Mouse (Mus musculus): Measurements from ENCODE around the gene Srpk2.
"Not testable (repeated sequence)": the region's sequence is repeated elsewhere in the genome, so short reads cannot be mapped to it uniquely, and the experiment has no call there.

Srpk2 gene

DNA sequence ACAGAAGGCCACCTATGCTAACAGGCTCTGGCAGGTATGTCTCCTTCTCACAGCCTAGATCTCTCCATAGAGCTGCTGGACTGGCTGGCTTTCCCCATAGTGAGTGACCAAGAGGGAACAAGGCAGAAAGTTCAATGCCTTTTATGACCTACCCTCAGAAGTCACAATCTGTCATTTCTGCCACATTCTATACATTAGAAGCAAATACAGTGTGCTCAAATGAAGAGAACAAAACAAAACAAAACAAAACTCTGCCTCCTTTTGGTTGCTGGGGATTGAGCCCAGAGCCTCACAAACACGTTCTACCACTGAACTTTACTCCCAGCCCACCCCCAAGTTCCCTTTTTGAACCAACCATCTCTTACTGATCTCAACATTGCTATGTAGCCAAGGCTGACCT is at the start of gene Srpk2:
Srpk2 (minus strand) TSS at position 101 of the 400 bp plus-strand sequence.
- no peak for DNase-seq (ENCODE audit: low spot score in 2 of 2)

- DNase-seq (ENCODE audit: low spot score in 2 of 2), result no peak
Observed at GRCm38 (mm10) chr5:23721956-23722355, 37.5 kb upstream of the Srpk2 start.

DNA sequence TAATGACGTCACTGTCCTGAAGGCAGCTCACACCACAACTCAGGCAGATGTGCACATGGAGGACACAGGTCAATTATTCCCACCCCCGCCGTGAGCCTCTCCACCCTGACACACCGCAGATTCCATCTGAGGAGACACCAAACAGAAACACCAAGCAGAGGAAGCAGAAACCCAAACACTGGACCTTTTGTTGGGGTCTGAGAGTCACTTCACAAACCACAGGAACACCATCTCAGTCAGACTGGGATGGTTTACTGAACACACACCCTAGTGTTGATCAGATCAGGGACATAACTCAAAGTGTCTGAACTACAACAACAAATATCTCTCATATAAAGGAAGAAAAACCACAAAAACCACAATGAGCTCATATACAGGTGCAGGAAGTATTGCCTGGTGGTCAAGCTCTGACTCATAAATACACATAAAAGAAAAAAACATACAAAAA is 34.5 kb upstream of the Srpk2 start:
- no peak for DNase-seq (ENCODE audit: low spot score in 2 of 2)

DNA sequence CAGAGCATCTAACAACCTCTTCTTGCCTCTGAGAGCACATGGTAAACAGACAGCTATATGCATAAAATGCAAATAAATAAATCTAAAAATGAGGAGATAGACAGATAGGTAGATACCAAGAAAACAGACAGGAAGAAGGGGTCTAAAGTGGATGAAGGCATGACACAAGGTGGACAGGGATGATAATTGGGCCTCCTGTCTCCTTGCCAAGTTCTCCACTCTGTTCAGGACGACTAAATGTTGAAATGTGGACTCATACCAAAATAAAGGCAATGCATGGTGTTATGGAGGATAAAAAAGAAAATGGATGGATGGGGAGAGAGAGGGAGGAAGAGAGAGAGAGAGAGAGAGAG is 33.7 kb upstream of the Srpk2 start:
- DNase-seq (ENCODE audit: low spot score in 2 of 2), result no peak

GRCm38 (mm10) chr5:23717469-23718181 is 33.2 kb upstream of the Srpk2 start:
- no peak for DNase-seq (ENCODE audit: low spot score in 2 of 2)

- DNase-seq (ENCODE audit: low spot score in 2 of 2), result no peak
Observed at GRCm38 (mm10) chr5:23713401-23714335, 29.3 kb upstream of the Srpk2 start.

GRCm38 (mm10) chr5:23712130-23713001 is 27.9 kb upstream of the Srpk2 start:
- DNase-seq (ENCODE audit: low spot score in 2 of 2), result peak; percentile 63 to 81

DNA sequence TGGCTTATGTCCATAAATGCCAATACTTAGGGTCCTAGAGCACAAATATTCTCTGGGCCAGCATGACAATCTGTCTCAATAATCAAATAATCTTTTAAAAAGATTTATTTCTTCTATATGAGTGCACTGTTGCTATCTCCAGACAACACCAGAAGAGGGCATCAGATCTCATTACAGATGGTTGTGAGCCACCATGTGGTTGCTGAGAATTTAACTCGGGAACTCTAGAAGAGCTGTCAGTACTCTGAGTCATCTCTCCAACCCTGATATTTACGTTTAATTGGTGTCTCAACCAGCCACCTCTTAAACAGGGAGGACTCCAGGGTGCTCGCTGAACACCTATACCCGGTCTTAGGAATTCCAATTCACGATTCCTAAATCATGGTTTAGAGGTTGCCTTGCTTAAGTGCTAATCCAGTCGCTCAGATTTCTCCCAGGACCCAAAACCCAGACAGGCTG is 27.3 kb upstream of the Srpk2 start:
- peak in 1 of 2 experiments; percentile 12 for DNase-seq (ENCODE audit: low spot score in 2 of 2)

DNA sequence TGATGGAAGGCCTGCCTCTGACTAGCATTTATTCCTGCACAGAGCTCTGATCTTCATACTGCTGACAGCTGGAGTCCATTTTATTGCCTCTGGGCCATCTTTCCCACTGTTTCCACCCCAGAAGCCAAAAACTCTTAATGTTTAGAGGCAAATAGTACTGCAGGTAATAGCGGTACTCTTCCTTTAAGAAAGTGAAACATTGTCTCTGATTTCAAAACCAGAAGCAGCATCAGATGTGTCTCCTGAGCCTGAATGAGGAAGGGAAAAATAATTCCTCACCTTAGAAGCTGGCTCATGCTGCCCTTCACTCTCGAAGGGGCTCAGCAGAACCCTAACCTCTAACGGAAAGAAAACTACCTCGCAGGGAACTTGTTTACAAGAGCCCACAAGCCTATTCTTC is 26.8 kb upstream of the Srpk2 start:
- no peak for DNase-seq (ENCODE audit: low spot score in 2 of 2)

DNA sequence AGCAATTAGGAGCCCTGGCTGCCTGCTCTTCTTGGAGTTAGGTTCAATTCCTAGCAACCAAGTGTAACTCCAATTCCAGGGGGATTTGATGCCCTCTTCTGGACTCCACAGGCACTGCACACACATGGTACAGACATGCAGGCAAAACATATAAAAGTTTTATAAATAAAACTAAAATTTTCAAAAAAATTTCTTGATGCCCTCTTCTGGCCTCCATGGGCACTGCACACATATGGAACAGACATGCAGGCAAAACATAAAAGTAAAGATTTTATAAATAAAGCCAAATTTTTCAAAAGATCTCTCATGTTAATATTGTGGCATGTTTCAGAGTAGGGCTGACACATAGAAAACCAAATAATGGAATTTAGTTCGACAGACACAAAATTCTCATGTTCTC is 25.2 kb upstream of the Srpk2 start:
- DNase-seq (ENCODE audit: low spot score in 2 of 2), result no peak

GRCm38 (mm10) chr5:23706601-23707597 is 22.5 kb upstream of the Srpk2 start:
- not testable (repeated sequence) for DNase-seq (ENCODE audit: low spot score in 2 of 2)

GRCm38 (mm10) chr5:23697457-23697856 is 13.0 kb upstream of the Srpk2 start:
- no peak for DNase-seq (ENCODE audit: low spot score in 2 of 2)

DNA sequence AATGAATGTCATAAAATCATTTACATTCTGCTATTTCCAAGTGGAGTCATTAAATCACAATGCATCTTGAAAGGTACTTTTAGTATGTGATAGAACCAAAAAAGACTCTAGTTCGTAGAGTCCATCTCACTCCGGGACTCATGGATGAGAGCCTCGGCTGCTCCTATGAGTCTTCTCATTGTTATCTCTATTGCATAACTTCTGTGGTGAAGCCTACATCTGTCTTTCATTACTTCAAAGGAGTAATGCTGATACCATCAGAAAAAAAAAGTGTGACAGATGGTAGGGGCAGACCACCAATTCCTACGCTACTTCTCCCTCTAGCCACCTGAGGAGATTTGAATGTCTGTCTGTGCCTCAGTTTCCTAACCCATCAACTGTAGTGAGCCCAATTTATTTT is 986 bp downstream of the Srpk2 start:
- DNase-seq (ENCODE audit: low spot score in 2 of 2), result no peak

DNA sequence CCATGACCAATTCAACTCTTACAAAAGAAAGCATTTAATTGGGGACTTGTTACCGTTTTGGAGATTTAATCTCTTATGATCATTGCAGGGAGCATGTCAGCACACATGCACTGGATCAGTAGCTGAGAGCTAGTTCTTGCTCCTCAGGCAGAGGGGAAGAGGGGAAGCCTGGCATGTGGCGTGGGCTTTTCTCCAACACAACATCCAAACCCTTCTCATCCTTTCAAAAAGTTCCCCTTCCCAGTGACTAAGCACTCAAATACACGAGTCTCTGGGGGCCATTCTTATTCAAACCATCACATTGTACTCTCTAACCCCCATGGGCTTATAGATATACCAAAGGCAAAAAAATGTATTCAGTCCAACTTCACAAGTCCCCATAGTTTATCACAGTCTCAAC is 5.4 kb downstream of the Srpk2 start:
- DNase-seq (ENCODE audit: low spot score in 2 of 2), result no peak

GRCm38 (mm10) chr5:23677883-23678282 is 6.5 kb downstream of the Srpk2 start:
- DNase-seq (ENCODE audit: low spot score in 2 of 2), result no peak

- no peak for DNase-seq (ENCODE audit: low spot score in 2 of 2)
Observed at GRCm38 (mm10) chr5:23677072-23677453, 7.4 kb downstream of the Srpk2 start.

- peak in 1 of 2 experiments; percentile 22 for DNase-seq (ENCODE audit: low spot score in 2 of 2)
Observed at GRCm38 (mm10) chr5:23676156-23677071, 8.0 kb downstream of the Srpk2 start.

DNA sequence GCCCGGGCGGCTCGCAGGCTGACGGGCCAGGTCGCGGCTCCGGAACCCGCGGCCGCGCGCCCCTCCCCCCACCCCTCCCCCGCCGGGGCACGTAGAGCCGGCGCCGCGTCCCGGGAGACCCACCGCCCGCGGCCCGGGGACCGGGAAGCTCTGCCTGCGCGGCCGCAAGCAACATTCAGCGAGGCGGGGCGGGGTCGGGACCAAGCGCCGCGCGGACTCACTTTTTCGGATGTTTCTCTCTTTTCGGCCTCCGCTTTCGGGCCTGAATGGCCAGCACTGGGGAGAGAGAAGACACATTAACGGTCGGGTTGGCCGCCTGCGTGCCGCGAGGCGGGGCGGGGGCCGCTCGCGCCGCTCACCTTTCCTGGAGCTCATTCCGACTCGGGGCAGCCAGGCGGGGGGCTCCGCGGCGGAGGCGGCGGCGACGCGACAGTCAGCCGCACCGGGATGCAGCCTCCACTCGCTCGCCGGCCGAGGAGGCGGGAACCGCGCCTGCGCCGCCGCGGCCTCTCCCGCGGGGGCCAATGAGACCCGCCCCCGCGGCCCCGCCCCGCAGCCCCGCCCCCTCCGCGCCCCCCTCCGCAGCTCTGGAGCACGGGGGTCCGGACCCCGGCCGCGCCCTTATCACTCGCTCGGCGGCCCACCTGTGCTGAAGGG is 8.8 kb downstream of the Srpk2 start:
- DNase-seq (ENCODE audit: low spot score in 2 of 2), result peak; percentile 26 to 45
